Mouse (Mus musculus): ENCODE measurements around the gene Furin. TPM values are rescaled to one million over a fixed set of nuclear protein-coding genes. Genes with fewer than 3 reads are reported as not detected.
"Not testable (repeated sequence)": the region's sequence is repeated elsewhere in the genome, so short reads cannot be mapped to it uniquely, and the experiment has no call there.

Gene Furin
- polyA plus RNA-seq, 1 experiment from 2014 or later = 14.2 TPM

DNA sequence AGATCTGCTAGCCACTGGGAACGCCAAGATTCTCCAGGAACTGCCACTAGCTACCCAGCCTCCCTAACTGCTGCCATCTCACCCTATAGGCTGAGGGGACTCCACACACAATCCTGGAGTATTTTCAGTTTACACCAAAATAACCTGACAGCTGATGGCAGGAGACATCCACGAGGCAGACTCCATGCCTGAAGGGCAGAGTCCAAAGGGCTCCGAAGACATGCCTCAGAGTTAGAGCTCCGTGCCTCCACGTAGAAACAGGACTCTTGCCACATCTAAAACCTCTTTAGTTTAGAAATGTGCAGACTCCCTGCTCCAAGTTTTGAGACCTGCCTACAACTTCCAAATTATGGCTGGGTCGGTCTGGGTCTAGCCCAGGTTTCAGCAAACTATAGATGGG lies 4.7 kb downstream of the Furin start:
- Histone ChIP-seq H3K27ac (replicated peaks) (peak overlapping the region; percentile 96), H3K36me3 (peaks cover 30% of the 10 kb centered on the region), H3K4me3 (peak overlapping the region; percentile 94), H3K4me2 (peak overlapping the region; percentile 88), H3K4me1 (peaks cover 62% of the 10 kb centered on the region), H3K9ac (peak overlapping the region; percentile 99), H3K9me3 (no peaks in the 10 kb centered on the region), H3K27me3 (replicated peaks) (no peaks in the 10 kb centered on the region)
- ATAC-seq (ENCODE audit: extremely low read depth, insufficient number of reproducible peaks, low FRiP score, low TSS enrichment) = no peak
- 37% methylated on average over 6 of the region's 6 CpGs for WGBS

DNA sequence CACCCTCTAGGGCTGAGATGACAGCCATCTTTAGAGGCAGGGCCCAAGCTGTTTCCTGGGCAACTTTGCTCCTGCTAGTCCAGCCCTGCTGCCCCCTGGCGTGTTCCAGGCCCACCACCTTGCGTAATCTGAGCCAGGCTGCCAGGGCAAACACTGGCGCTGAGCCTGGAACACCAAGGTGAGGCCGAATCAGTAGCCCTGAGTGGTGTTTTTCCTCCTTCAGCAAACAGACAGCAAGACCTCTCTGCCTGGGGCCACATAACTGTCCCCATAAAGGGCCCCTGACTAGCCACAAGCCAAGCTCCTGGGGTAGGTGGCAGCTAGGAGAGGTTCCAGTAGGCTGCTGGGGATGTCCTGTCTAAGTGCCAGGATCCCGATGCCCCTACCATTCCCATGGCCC lies 5.1 kb downstream of the Furin start:
- H3K27ac ChIP-seq (replicated peaks) = peak overlapping the region; percentile 96
- H3K9me3 ChIP-seq = no peaks in the 10 kb centered on the region
- H3K4me3 ChIP-seq = peak overlapping the region; percentile 94
- WGBS = 38% methylated on average over 5 of the region's 5 CpGs
- H3K4me1 ChIP-seq = peaks cover 58% of the 10 kb centered on the region
- peaks cover 35% of the 10 kb centered on the region for H3K36me3 ChIP-seq
- H3K27me3 ChIP-seq (replicated peaks) = no peaks in the 10 kb centered on the region
- H3K9ac ChIP-seq = peak overlapping the region; percentile 99
- ATAC-seq (ENCODE audit: extremely low read depth, insufficient number of reproducible peaks, low FRiP score, low TSS enrichment) = no peak
- peak overlapping the region; percentile 88 for H3K4me2 ChIP-seq

DNA sequence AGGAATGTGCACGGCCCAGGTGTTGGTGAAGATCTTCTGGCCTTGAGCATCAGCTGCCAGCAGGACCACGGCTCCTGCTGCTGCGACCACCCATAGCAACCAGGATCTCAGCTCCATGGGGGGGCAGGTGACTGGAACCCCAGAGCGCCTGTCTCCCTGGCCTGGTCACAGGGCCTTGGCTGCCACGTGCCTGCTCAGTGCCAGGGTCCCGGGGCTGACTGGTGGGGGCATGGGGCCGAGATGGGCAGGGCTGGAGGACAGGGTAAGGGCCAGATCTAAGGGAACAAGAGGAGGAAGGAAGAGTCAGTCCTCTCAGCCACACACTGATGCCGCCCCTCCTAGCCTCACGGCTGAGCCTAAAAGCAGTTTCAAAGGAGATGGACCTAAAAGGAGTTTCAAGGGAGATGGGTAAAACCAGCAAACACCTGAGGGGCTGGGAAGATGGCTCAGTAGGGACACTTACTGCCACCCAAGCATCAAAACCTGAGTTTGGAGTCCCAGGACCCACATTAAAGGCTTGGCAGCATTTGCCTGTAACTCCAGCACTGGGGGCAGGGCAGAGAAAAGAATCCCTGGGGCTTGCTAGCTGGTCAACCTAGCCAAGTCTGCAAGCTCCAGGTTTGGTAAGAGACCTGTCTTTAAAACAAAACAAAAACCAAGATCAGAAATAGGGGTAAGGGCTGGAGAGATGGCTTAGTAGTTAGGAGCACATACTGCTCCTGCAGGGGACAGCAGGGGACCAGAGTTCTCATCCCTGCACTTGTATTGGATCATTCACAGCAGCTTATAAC lies 6.4 kb downstream of the Furin start:
- Histone ChIP-seq H3K4me1 (peaks cover 45% of the 10 kb centered on the region), H3K36me3 (peaks cover 45% of the 10 kb centered on the region), H3K9me3 (no peaks in the 10 kb centered on the region), H3K4me3 (no peak overlapping the region), H3K9ac (peak overlapping the region; percentile 63), H3K4me2 (no peak overlapping the region), H3K27me3 (replicated peaks) (no peaks in the 10 kb centered on the region), H3K27ac (replicated peaks) (no peak overlapping the region)
- ATAC-seq (ENCODE audit: extremely low read depth, insufficient number of reproducible peaks, low FRiP score, low TSS enrichment) = no peak
- WGBS = 67% methylated on average over 9 of the region's 9 CpGs

DNA sequence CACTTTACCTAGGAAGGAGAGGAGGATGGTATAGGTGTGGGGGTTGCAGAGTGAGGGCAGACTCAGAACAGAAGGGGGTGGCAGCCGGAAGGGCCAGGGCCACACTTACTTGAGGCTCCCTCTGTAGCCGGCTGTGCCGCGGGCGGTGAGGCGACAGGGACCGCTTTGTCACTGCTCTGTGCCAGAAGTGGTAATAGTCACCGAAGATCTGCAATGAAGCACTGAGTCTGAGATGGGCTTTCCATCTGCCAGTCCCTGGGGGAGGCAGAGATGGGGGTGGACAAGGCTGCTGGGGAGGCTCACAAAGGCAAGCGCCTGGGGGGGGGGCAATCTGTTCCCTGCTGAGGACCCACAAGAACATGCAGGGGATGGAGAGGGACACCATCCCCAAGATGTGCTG lies 7.2 kb downstream of the Furin start:
- 85% methylated on average over 9 of the region's 9 CpGs for WGBS
- Histone ChIP-seq H3K9me3 (no peaks in the 10 kb centered on the region), H3K27me3 (replicated peaks) (no peaks in the 10 kb centered on the region), H3K4me3 (no peak overlapping the region), H3K27ac (replicated peaks) (no peak overlapping the region), H3K4me1 (peaks cover 37% of the 10 kb centered on the region), H3K36me3 (peaks cover 54% of the 10 kb centered on the region), H3K4me2 (no peak overlapping the region), H3K9ac (no peak overlapping the region)
- ATAC-seq (ENCODE audit: extremely low read depth, insufficient number of reproducible peaks, low FRiP score, low TSS enrichment) = no peak

DNA sequence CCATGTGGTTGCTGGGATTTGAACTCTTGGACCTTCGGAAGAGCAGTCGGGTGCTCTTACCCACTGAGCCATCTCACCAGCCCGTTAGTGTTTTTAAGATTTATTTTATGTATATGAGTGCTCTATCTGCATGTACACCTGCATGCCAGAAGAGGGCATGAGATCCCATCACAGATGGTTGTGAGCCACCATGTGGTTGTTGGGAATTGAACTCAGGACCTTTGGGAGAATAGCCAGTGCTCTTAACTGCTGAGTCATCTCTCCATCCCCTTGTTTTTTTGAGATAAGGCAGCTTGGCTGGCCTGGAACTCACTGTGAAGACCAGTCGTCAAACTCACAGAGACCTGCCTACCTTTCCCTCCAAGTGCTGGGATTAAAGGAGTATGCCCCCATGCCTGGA lies 8.8 kb downstream of the Furin start:
- H3K27ac ChIP-seq (replicated peaks); H3K4me3 ChIP-seq; H3K9ac ChIP-seq; ATAC-seq (ENCODE audit: extremely low read depth, insufficient number of reproducible peaks, low FRiP score, low TSS enrichment); H3K4me2 ChIP-seq; H3K27me3 ChIP-seq (replicated peaks); H3K9me3 ChIP-seq: not testable (repeated sequence)
- H3K4me1 ChIP-seq = peaks cover 33% of the 10 kb centered on the region
- H3K36me3 ChIP-seq = peaks cover 69% of the 10 kb centered on the region
- WGBS = 72% methylated on average over 4 of the region's 4 CpGs

DNA sequence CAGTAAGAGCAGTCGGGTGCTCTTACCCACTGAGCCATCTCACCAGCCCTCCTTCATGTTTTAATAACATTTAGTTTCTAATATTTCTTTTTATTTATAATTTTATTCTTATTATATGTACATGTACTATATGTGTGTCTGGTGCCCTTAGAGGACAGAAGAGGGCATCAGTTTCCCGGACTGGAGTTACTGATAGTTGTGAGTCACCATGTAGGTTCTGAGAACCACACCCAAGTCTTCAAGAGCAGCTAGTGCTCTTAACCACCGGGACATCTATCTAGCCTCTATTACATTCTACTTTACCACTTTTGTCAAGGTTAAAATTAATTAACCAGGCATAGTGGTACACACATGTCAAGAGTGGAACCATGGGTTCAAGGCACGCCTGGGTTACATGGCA lies 10.6 kb downstream of the Furin start:
- Histone ChIP-seq H3K4me1 (peaks cover 14% of the 10 kb centered on the region), H3K27me3 (replicated peaks) (no peaks in the 10 kb centered on the region), H3K9me3 (no peaks in the 10 kb centered on the region), H3K27ac (replicated peaks) (no peak overlapping the region), H3K9ac (no peak overlapping the region), H3K36me3 (peaks cover 87% of the 10 kb centered on the region), H3K4me2 (no peak overlapping the region), H3K4me3 (no peak overlapping the region)
- 83% methylated on average over 4 of the region's 4 CpGs for WGBS
- ATAC-seq (ENCODE audit: extremely low read depth, insufficient number of reproducible peaks, low FRiP score, low TSS enrichment) = no peak

DNA sequence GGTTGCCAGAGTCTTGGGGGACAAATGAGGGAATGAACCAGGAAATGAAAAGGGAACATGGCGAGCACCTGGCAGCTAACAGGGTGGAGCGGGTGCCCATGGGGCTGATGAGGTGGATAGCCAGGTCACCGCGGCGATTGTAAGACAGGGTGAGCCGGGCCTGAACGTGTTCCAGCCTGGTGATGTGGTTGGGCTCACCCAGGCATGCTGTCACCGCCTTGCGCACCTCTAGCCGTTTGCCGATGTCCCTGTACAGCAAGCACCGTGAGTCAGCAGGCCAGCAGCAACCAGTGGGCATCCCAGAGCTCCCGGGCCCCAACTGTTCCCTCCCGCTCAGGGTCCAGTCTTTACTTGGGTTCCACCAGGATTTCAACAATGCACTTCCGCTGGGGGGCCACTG lies 13.1 kb downstream of the Furin start:
- no peak overlapping the region for H3K9ac ChIP-seq
- H3K9me3 ChIP-seq = no peaks in the 10 kb centered on the region
- 87% methylated on average over 15 of the region's 15 CpGs for WGBS
- H3K4me1 ChIP-seq = peaks cover 18% of the 10 kb centered on the region
- H3K36me3 ChIP-seq = peaks cover 76% of the 10 kb centered on the region
- peaks cover 4% of the 10 kb centered on the region; the same call in 1 of the 2 replicates for H3K27me3 ChIP-seq (replicated peaks)
- H3K4me2 ChIP-seq = no peak overlapping the region
- no peak for ATAC-seq (ENCODE audit: extremely low read depth, insufficient number of reproducible peaks, low FRiP score, low TSS enrichment)
- H3K27ac ChIP-seq (replicated peaks) = no peak overlapping the region
- H3K4me3 ChIP-seq = no peak overlapping the region

DNA sequence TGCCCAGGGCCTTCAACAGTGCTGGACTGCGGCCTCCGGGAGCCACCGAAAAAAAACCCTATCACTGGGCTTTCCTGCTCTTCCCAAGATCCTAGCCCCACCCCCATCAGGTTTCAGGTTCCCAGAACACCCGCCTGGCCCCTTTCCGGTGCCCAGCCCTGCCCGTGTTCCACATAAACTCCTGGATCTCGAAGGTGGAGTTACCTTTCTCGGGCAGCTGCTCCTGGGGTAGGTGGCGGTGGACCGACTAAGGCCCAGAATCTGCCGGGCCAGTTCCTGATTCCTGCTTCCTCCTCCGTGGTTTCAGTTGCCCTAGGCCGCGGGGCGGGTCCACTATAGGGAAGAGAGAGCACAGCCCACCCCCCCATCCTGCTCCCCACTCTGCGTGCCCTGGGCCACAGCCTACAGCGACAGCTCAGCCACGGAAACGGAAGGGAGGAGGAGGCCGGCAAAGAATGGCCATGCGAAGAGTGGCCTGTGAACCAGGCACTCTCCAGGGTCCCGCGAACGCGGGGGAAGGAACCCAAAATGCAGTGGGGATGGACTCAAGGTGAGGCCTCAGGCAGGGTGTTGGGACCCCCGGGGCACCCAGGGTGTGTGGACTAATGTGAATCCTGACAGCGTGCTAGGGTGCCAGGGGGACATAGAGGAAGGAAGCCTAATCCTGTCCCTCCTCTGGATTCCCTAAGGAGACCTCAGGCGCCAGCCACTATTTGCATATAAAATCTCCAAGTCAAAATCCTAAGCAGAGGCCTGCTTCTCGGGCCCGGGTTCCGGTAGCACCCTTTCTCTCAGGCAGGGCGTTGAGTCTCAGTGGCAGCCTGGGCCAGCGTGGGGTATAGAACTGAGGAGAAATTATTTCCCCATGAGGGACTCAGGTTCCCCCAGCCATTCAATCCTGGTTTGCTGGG lies 17.3 kb downstream of the Furin start, which contains the start of gene Fes:
Gene Fes (minus strand): TSS at position 314 of the 911 bp plus-strand sequence.
- WGBS = 11% methylated on average over 32 of the region's 33 CpGs
- peaks cover 27% of the 10 kb centered on the region for H3K4me1 ChIP-seq
- no peak for ATAC-seq (ENCODE audit: extremely low read depth, insufficient number of reproducible peaks, low FRiP score, low TSS enrichment)

DNA sequence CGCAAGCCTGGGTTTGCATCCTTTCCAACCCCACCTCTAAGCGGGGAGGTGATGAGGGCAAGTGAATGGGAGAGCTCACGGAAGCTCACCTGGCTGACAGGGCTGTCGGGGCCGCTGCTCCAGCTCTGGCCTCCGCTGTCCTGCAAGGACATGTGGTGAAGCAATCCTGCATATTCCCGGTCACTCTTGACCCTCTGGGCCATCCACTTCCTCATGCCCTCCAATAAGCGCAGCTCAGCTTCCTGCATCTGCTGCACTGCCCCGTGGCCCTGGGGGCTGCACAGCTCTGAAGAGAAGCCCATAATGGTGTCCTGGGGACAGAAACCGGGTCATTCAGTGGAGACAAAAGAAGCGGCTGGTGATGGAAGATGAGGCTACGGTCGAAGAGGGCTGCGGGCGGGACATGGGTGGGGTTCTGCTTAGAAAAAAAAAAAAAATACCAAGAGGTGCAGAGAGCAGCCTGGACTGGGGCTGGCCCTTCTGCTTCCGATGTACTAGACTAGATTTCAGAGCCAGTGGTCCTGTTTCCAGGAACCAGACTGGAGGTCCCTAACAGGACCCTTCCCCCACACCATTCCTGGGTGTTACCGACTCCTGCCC lies 18.1 kb downstream of the Furin start:
- Histone ChIP-seq H3K9ac (peak overlapping the region; percentile 83), H3K4me3 (peak overlapping the region; percentile 50), H3K36me3 (peaks cover 42% of the 10 kb centered on the region), H3K4me2 (peak overlapping the region; percentile 66), H3K9me3 (no peaks in the 10 kb centered on the region), H3K4me1 (peaks cover 27% of the 10 kb centered on the region), H3K27me3 (replicated peaks) (peaks cover 6% of the 10 kb centered on the region; the same call in 1 of the 2 replicates), H3K27ac (replicated peaks) (peak overlapping the region; percentile 82)
- 29% methylated on average over 17 of the region's 17 CpGs for WGBS
- ATAC-seq (ENCODE audit: extremely low read depth, insufficient number of reproducible peaks, low FRiP score, low TSS enrichment) = no peak

More for the DNA sequence above, 17.3 kb downstream of the Furin start, which contains the start of gene Fes:
- Histone ChIP-seq H3K9ac (peak within 1 kb of the TSS; percentile 83), H3K36me3 (peaks cover 43% of the 10 kb centered on the region), H3K4me3 (peak within 1 kb of the TSS; percentile 50), H3K9me3 (no peaks in the 10 kb centered on the region), H3K4me2 (peak within 1 kb of the TSS; percentile 66), H3K27me3 (replicated peaks) (peaks cover 6% of the 10 kb centered on the region; the same call in 1 of the 2 replicates), H3K27ac (replicated peaks) (peak within 1 kb of the TSS; percentile 82)

DNA sequence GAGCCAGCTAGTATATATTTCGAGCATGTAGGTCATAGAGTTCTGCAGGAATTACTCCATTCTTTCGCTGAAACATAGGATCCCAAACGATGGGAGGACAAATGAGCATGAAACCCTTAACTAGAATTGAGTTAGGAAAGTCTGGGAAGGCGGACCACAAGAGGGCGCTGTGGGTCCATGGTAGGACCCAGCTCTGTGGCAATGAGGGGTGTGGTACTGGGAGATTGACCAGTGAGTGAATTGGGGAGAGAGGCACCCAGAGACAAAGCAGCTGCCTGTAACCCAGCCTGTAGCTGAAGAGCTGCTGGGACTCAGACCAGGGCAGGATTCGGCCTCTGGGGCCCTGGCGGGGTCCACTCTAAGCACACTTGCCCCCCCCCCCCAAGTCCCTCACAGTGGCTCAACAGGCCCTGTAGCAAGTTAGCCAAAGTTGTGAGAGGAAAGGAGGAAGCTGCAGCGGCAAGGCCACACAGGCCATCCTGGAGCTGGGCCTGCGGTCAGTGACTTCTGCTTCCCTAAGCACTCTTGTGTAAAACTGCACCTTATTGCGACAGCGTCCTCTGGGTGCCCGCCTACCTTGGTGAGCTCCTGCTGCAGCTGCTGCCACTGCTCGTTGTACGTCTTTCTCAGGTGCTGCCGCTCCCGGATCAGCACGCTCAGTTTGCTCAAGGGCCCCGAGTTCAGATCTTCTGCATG lies 18.9 kb downstream of the Furin start:
- Histone ChIP-seq H3K27ac (replicated peaks) (peak overlapping the region; percentile 82), H3K36me3 (peaks cover 41% of the 10 kb centered on the region), H3K9me3 (no peaks in the 10 kb centered on the region), H3K4me2 (peak overlapping the region; percentile 66), H3K27me3 (replicated peaks) (peaks cover 6% of the 10 kb centered on the region; the same call in 1 of the 2 replicates), H3K9ac (peak overlapping the region; percentile 83), H3K4me3 (peak overlapping the region; percentile 50), H3K4me1 (peaks cover 27% of the 10 kb centered on the region)
- ATAC-seq (ENCODE audit: extremely low read depth, insufficient number of reproducible peaks, low FRiP score, low TSS enrichment) = no peak
- WGBS = 28% methylated on average over 18 of the region's 18 CpGs
